Mouse (Mus musculus) cortical plate, adult 2 months (tissue): ENCODE measurements around the gene Myo3b. TPM values are rescaled to one million over a fixed set of nuclear protein-coding genes. Genes with fewer than 3 reads are reported as not detected.

Experiments used
- H3K27ac ChIP-seq: fragments of 200-500 bp; 2 replicates; pipeline ENCODE4 v1.5.1; 2012; ENCODE audit warnings: low read length, control low read depth, inconsistent platforms; ENCODE audit not compliant: insufficient read depth
- H3K4me1 ChIP-seq: fragments of 200-500 bp; 2 replicates; pipeline ENCODE4 v1.6.1; 2011; ENCODE audit warnings: low read length; ENCODE audit not compliant: control insufficient read depth, insufficient read depth
- H3K4me3 ChIP-seq: fragments of 200-500 bp; 2 replicates; pipeline ENCODE4 v1.5.1; 2011; ENCODE audit warnings: mild to moderate bottlenecking, low read length, control low read depth; ENCODE audit not compliant: insufficient read depth
- CTCF ChIP-seq: fragments of 200-500 bp; IDR thresholded peaks from 2 replicates; pipeline ENCODE4 v1.5.1; 2011; ENCODE audit warnings: mild to moderate bottlenecking, control low read depth, low read length; ENCODE audit not compliant: insufficient read depth; ENCODE audit errors: extremely low read depth
- POLR2A ChIP-seq: fragments of 200-500 bp; IDR thresholded peaks from 2 replicates; pipeline ENCODE4 v1.6.1; 2011; ENCODE audit warnings: mild to moderate bottlenecking, low read length, control low read depth; ENCODE audit not compliant: insufficient read depth; ENCODE audit errors: extremely low read depth
- polyA plus RNA-seq: library from polyadenylated mRNA; depleted of rRNA; stranded (reverse); fragments of >200 nt; gene quantifications from 2 replicates; pipeline ENCODE4 v1.2.3, GENCODE M21; 2012

Myo3b gene
- polyA plus RNA-seq, 1 experiment: 0.44 TPM

GRCm38 (mm10) chr2:70182150-70182670 lies 143.3 kb downstream of the Myo3b start:
- no peak overlapping the region for H3K4me3 ChIP-seq
- H3K27ac ChIP-seq: no peak overlapping the region
- H3K4me1 ChIP-seq: no peaks in the 10 kb centered on the region
- no peak for TF ChIP-seq POLR2A
- no peak for TF ChIP-seq CTCF

- TF ChIP-seq POLR2A: no peak
- TF ChIP-seq CTCF: no peak
- H3K4me3 ChIP-seq: no peak overlapping the region
These were observed 148.1 kb downstream of the Myo3b start for GRCm38 (mm10) chr2:70187040-70187439.

GRCm38 (mm10) chr2:70195418-70196248 lies 156.7 kb downstream of the Myo3b start:
- Histone ChIP-seq H3K27ac (no peak overlapping the region), H3K4me1 (no peaks in the 10 kb centered on the region), H3K4me3 (no peak overlapping the region)
- TF ChIP-seq CTCF (no peak), POLR2A (no peak)

More at GRCm38 (mm10) chr2:70187040-70187439, 148.1 kb downstream of the Myo3b start:
- Histone ChIP-seq H3K4me1 (peaks cover 2% of the 10 kb centered on the region; the same call in 1 of the 2 replicates), H3K27ac (no peak overlapping the region)

GRCm38 (mm10) chr2:70201796-70202555 lies 163.1 kb downstream of the Myo3b start:
- TF ChIP-seq POLR2A (no peak), CTCF (no peak)
- H3K4me3 ChIP-seq: no peak overlapping the region
- no peak overlapping the region for H3K27ac ChIP-seq
- H3K4me1 ChIP-seq: no peaks in the 10 kb centered on the region

GRCm38 (mm10) chr2:70202578-70203167 lies 163.7 kb downstream of the Myo3b start:
- H3K4me1 ChIP-seq: no peaks in the 10 kb centered on the region
- no peak overlapping the region for H3K27ac ChIP-seq
- TF ChIP-seq POLR2A (no peak), CTCF (no peak)
- no peak overlapping the region for H3K4me3 ChIP-seq

DNA sequence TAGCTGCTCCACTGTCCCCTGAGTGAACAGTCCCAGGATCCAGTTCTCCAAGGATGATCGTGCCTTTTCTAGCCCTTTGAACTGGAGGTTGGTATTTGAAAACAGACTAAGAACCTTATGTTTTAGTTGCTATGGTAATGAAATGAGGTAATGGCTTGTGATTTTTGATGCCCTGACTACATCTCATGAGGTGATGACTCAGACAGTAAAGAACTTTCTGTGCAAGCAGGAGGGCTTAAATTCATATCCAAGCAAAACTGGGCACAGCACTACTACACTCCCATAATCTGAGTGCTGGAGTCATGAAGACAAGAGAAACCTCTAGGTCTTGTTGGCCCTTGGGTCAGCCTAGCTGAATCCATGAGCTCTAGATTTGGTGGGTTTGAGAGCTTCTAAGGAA lies 169.5 kb downstream of the Myo3b start:
- TF ChIP-seq POLR2A: no peak
- TF ChIP-seq CTCF: no peak
- Histone ChIP-seq H3K4me3 (no peak overlapping the region), H3K4me1 (no peaks in the 10 kb centered on the region)

GRCm38 (mm10) chr2:70209790-70210189 lies 170.9 kb downstream of the Myo3b start:
- H3K27ac ChIP-seq: no peak overlapping the region
- H3K4me3 ChIP-seq: no peak overlapping the region
- no peaks in the 10 kb centered on the region for H3K4me1 ChIP-seq
- TF ChIP-seq CTCF (no peak), POLR2A (no peak)

More for the DNA sequence above, 169.5 kb downstream of the Myo3b start:
- no peak overlapping the region for H3K27ac ChIP-seq

DNA sequence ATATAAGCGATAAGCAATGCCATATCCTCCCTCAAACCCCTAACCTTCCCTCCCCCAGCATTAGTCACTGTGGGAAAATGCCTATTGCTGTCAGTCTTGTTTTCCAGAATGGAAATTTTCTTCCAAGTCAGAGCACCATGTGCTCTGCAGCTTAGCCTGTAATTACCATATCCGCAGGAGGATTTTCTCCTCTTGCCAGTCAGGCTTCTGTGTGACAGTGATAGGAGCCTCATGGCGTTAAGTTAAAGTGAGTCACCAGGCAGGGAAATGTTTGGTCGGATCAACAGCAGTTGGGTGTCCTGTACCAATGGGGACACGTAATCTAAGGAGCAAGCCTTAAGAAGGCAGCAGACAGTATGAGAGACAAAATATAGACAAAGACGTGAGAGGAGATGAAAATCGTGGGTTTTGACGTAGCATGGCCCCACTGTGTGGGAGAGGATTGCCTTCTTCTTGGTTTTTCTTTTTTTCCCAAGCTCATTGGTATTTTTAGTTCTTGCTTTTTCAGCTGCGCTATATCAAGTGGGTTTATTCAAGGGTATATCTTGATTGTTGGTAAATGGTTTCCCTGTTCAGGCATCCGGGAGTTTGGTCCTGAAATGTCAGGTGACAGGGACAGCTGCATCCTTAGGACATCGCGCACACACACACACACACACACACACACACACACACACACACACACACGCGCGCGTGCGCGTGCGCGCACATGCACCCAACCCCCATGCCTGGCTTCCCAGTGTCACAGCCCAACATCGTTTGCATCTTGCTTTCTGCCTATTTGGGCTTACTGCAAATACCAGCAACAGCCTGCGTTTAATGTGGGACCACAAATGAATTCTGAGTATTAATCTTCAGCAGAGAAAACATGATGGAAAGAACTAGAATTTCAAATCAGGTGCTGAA lies 171.8 kb downstream of the Myo3b start:
- H3K27ac ChIP-seq: peak overlapping the region; percentile 18; the same call in 1 of the 2 replicates
- TF ChIP-seq CTCF (no peak), POLR2A (no peak)
- no peaks in the 10 kb centered on the region for H3K4me1 ChIP-seq

More for the DNA sequence above, 171.8 kb downstream of the Myo3b start:
- no peak overlapping the region for H3K4me3 ChIP-seq
